Mouse (Mus musculus) erythroblast, embryonic 14.5 days (primary cell): Measurements from ENCODE around the gene Olfm1. TPM values are rescaled to one million over a fixed set of nuclear protein-coding genes. Genes with fewer than 3 reads are reported as not detected.

ENCODE experiments used
- H3K27me3 ChIP-seq: 2 replicates; pipeline ENCODE4 v1.6.1; 2012; ENCODE audit warnings: inconsistent platforms; ENCODE audit not compliant: control insufficient read depth
- H3K36me3 ChIP-seq: 2 replicates; pipeline ENCODE4 v1.6.1; 2012; ENCODE audit warnings: mild to moderate bottlenecking, inconsistent platforms; ENCODE audit not compliant: control insufficient read depth
- H3K4me1 ChIP-seq: 2 replicates; pipeline ENCODE4 v1.6.1; 2012; ENCODE audit warnings: inconsistent platforms; ENCODE audit not compliant: control insufficient read depth
- H3K4me3 ChIP-seq: replicated peaks from 2 replicates; pipeline ENCODE3; 2012; ENCODE audit warnings: moderate library complexity, mild to moderate bottlenecking, inconsistent platforms
- H3K9me3 ChIP-seq: 2 replicates; pipeline ENCODE4 v1.6.1; 2012; ENCODE audit warnings: low read length, inconsistent platforms, mixed read lengths; ENCODE audit not compliant: control insufficient read depth
- GATA1 ChIP-seq: IDR thresholded peaks from 2 replicates; pipeline ENCODE4 v1.6.1; 2012; ENCODE audit warnings: low read length, inconsistent platforms, mixed read lengths
- TAL1 ChIP-seq: IDR thresholded peaks from 3 replicates; pipeline ENCODE4 v1.6.1; 2012; ENCODE audit warnings: low read length, inconsistent platforms, mixed read lengths
- polyA plus RNA-seq: library from polyadenylated mRNA; stranded (reverse); fragments of >175 nt; gene quantifications from 2 replicates; pipeline ENCODE4 v1.2.3, GENCODE M21; 2012

Olfm1 gene
- polyA plus RNA-seq, 1 experiment = 0.02 TPM

GRCm38 (mm10) chr2:28169336-28169735, 23.5 kb upstream of the Olfm1 start:
- no peaks in the 10 kb centered on the region; the same call in 1 of the 2 replicates for H3K4me1 ChIP-seq
- H3K9me3 ChIP-seq = no peaks in the 10 kb centered on the region
- TF ChIP-seq TAL1 = no peak
- no peak for TF ChIP-seq GATA1
- no peaks in the 10 kb centered on the region for H3K36me3 ChIP-seq
- H3K27me3 ChIP-seq = peaks cover 68% of the 10 kb centered on the region
- no peak overlapping the region for H3K4me3 ChIP-seq

- H3K4me1 ChIP-seq = no peaks in the 10 kb centered on the region; the same call in 1 of the 2 replicates
- H3K4me3 ChIP-seq = no peak overlapping the region
- no peaks in the 10 kb centered on the region for H3K36me3 ChIP-seq
- TF ChIP-seq TAL1 (no peak), GATA1 (no peak)
- H3K27me3 ChIP-seq = peaks cover 57% of the 10 kb centered on the region
- H3K9me3 ChIP-seq = peaks cover 4% of the 10 kb centered on the region
These were observed 20.8 kb upstream of the Olfm1 start for GRCm38 (mm10) chr2:28171962-28172361.

- Histone ChIP-seq H3K4me3 (no peak overlapping the region), H3K4me1 (no peaks in the 10 kb centered on the region; the same call in 1 of the 2 replicates), H3K9me3 (peaks cover 6% of the 10 kb centered on the region), H3K27me3 (peaks cover 53% of the 10 kb centered on the region), H3K36me3 (no peaks in the 10 kb centered on the region)
- TF ChIP-seq TAL1 = no peak
- no peak for TF ChIP-seq GATA1
These were observed 19.3 kb upstream of the Olfm1 start for GRCm38 (mm10) chr2:28173225-28174141.

GRCm38 (mm10) chr2:28174441-28174840, 18.4 kb upstream of the Olfm1 start:
- Histone ChIP-seq H3K36me3 (no peaks in the 10 kb centered on the region), H3K9me3 (peaks cover 6% of the 10 kb centered on the region), H3K27me3 (peaks cover 47% of the 10 kb centered on the region), H3K4me1 (no peaks in the 10 kb centered on the region; the same call in 1 of the 2 replicates), H3K4me3 (no peak overlapping the region)
- TF ChIP-seq GATA1 (no peak), TAL1 (no peak)

- Histone ChIP-seq H3K36me3 (no peaks in the 10 kb centered on the region), H3K27me3 (peaks cover 46% of the 10 kb centered on the region), H3K4me3 (no peak overlapping the region), H3K4me1 (no peaks in the 10 kb centered on the region; the same call in 1 of the 2 replicates), H3K9me3 (peaks cover 6% of the 10 kb centered on the region)
- TF ChIP-seq TAL1 = no peak
- no peak for TF ChIP-seq GATA1
These were observed 14.2 kb upstream of the Olfm1 start for GRCm38 (mm10) chr2:28178600-28178999.

GRCm38 (mm10) chr2:28180053-28180452, 12.7 kb upstream of the Olfm1 start:
- H3K9me3 ChIP-seq = peaks cover 6% of the 10 kb centered on the region
- H3K4me3 ChIP-seq = no peak overlapping the region
- TF ChIP-seq TAL1 (no peak), GATA1 (no peak)
- H3K27me3 ChIP-seq = peaks cover 43% of the 10 kb centered on the region
- no peaks in the 10 kb centered on the region for H3K36me3 ChIP-seq
- H3K4me1 ChIP-seq = no peaks in the 10 kb centered on the region

GRCm38 (mm10) chr2:28188398-28188944, 4.3 kb upstream of the Olfm1 start:
- H3K4me3 ChIP-seq = no peak overlapping the region
- peaks cover 19% of the 10 kb centered on the region for H3K4me1 ChIP-seq
- peaks cover 47% of the 10 kb centered on the region for H3K27me3 ChIP-seq
- H3K9me3 ChIP-seq = no peaks in the 10 kb centered on the region
- no peak for TF ChIP-seq GATA1
- no peak for TF ChIP-seq TAL1
- H3K36me3 ChIP-seq = no peaks in the 10 kb centered on the region

GRCm38 (mm10) chr2:28193690-28194087, 897 bp downstream of the Olfm1 start:
- peaks cover 70% of the 10 kb centered on the region for H3K27me3 ChIP-seq
- no peak overlapping the region for H3K4me3 ChIP-seq

GRCm38 (mm10) chr2:28194962-28195617, 2.3 kb downstream of the Olfm1 start:
- Histone ChIP-seq H3K9me3 (no peaks in the 10 kb centered on the region), H3K36me3 (no peaks in the 10 kb centered on the region), H3K27me3 (peaks cover 74% of the 10 kb centered on the region), H3K4me1 (peaks cover 13% of the 10 kb centered on the region), H3K4me3 (no peak overlapping the region)
- no peak for TF ChIP-seq GATA1
- TF ChIP-seq TAL1 = no peak

More at GRCm38 (mm10) chr2:28193690-28194087, 897 bp downstream of the Olfm1 start:
- Histone ChIP-seq H3K4me1 (peaks cover 13% of the 10 kb centered on the region), H3K9me3 (no peaks in the 10 kb centered on the region), H3K36me3 (no peaks in the 10 kb centered on the region)
- TF ChIP-seq TAL1 (no peak), GATA1 (no peak)
